Mouse (Mus musculus): ENCODE results near the gene 2310061I04Rik.
"Not testable (repeated sequence)": the region's sequence is repeated elsewhere in the genome, so short reads cannot be mapped to it uniquely, and the experiment has no call there.

Gene 2310061I04Rik

GRCm38 (mm10) chr17:35896781-35897643 is at the start of gene 2310061I04Rik:
Gene 2310061I04Rik (minus strand): TSS chr17:35897431.
- peak; percentile 93 to 96 for DNase-seq

DNA sequence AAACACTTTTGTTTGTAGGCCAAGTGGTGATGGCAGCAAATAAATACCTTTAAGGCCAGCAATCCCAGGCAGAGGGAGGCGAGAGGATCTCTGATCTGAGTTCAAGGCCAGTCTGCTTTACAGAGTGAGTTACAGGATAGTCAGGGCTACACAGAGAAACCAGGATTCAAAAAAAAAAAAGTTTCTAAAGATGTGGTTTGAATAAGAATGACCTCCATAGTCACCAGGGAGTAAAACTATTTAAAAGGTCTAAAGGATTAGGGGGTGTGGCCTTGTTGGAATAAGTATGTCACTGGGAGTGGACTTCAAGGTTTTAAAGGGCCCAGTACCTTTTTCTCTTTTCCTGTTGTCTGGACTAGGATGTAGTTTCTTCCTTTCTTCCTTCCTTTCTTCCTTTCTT is 42.7 kb upstream of the 2310061I04Rik start:
- DNase-seq = no peak

GRCm38 (mm10) chr17:35939108-35939507 is 41.9 kb upstream of the 2310061I04Rik start:
- no peak for DNase-seq

- peak; percentile 65 to 70 for DNase-seq
Observed at GRCm38 (mm10) chr17:35937700-35938348, 40.6 kb upstream of the 2310061I04Rik start.

DNA sequence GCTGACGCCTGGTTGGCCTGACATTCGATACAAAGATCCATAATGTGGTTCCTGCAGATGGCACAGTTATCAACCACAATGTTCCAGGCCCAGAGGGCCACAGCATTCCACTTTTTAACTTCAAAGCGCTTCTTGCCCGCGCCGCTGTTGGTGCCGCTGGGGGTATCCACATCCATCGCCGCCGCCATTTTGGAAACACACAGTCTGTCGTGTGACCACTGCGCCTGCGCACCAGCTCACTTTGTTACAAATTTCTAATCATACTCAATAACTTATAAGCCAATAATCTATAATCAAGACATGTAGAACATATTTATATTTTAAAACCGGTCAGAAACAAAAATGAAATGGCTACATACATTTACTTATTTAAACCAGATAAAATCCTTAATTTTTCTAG is 38.5 kb upstream of the 2310061I04Rik start:
- DNase-seq = not testable (repeated sequence)

GRCm38 (mm10) chr17:35932608-35933007 is 35.4 kb upstream of the 2310061I04Rik start:
- DNase-seq = no peak

DNA sequence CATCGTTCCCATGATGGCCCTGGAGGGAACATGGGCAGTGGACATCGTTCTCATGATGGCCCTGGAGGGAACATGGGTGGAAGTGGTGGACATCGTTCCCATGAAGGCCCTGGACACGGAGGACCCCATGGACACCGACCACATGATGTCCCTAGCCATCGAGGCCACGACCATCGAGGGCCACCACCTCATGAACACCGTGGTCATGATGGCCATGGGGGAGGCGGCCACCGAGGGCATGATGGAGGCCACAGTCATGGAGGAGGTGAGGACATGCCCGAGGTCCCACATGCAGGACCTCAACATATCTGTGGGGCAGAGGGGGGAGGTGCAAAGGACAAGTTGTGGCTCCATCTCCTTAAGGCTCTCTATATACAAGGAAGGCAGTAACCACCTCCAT is 33.4 kb upstream of the 2310061I04Rik start:
- peak in 1 of 2 experiments; percentile 8 for DNase-seq

DNA sequence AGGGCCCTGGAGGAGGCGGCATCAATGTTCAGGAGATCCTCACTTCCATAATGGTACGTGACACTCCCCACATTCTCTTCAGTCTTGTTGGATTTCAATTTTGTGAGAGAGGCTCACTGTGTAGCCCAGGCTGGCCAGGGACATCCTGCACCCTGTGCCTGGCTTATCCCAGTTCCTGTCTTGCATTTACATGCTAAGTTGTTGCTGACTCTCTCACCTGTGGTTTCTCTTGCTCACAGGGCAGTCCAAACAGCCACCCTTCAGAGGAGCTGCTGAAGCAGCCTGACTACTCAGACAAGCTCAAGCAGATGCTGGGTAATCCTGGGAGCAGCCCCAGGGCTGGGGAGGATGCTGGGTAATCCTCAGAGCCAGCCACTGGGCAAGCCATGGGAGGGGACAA is 32.3 kb upstream of the 2310061I04Rik start:
- DNase-seq = no peak

DNA sequence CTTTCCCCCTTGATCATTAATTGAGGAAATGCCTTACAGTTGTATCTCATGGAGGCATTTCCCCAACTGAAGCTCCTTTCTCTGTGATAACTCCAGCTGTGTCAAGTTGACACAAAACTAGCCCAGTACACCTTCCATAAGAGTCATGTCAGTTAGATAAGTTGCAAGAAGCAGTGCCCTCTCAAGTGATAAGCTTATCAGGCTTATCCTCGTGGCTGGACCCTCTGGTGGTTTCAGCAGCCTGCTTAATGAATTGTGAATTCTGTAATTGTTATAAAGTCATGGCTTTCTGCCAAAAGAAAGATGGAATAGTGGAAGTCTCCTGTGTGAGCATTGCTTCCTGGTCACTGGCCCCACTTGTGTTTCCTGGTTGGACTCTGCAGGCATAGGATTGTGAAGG is 30.2 kb upstream of the 2310061I04Rik start:
- DNase-seq = no peak

DNA sequence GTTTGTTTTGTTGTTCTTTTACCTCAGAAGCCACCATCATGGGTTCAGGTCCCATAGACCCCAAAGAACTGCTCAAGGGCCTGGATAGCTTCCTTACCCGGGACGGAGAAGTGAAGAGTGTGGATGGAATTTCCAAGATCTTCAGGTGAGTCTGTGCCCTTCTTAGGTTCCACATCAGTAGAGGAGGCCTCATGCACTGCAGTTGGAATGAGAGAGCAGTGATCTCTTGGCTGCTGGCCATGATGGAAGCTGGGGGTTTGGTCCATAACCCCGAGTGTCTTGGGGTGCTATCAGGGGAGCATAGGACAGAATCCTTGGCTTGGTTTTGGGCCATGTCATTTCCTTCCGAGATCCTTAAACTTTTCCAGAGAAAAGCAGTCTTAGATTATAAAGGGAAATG is 26.1 kb upstream of the 2310061I04Rik start:
- peak in 1 of 2 experiments; percentile 35 for DNase-seq

GRCm38 (mm10) chr17:35922566-35922965 is 25.3 kb upstream of the 2310061I04Rik start:
- DNase-seq = no peak

DNA sequence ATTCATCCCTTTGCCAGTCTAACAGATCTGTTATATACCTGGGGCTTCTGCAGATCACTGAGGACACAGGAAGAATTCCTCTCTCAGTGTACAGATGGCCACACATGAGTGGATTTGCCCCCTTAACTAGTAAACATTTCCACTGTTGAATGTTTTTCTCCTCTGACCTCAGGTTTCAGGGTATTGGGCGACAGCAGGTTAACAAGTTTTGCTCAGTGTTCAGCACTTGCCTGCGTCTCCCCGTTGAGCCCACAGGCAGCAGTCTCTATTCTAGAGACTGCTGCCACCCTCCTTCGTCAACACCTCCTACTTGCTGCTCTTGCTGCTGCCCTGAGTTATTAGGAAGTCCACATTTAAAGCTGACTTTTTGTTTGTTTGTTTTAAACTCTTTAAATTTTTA is 24.5 kb upstream of the 2310061I04Rik start:
- DNase-seq = no peak

DNA sequence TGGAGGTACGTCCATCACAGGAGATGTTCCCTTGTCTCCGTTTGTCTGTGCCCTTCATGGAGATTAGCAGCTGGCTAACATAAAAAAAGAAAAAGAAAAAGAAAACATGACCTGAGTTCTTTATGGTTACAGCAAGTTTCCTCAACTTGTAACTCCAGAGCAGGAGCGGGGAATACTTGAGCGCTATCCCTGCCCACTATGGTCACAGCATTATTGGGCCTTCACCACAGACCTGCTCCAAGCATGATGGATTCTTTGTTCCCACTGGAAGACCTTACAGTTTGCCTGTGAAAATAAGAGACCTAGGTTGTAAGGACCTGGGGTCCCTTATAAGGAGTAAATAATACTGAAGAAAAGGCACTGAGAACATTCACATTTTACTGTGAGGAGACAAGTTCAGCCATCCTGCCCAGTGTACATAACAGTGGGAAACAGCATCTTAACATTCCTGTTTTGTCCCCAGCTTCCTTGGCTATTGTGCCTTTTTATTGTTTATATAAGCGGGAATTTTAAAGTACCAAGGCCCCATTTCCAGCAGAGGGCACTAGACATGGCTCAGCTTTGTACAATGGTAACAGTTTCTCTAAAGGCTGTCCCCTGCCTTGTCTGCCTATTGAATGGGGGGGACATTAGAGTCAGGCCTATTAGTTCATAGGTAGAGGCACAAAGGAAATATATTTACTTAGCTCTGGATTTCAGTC is 23.8 kb upstream of the 2310061I04Rik start:
- peak; percentile 67 to 70 for DNase-seq

DNA sequence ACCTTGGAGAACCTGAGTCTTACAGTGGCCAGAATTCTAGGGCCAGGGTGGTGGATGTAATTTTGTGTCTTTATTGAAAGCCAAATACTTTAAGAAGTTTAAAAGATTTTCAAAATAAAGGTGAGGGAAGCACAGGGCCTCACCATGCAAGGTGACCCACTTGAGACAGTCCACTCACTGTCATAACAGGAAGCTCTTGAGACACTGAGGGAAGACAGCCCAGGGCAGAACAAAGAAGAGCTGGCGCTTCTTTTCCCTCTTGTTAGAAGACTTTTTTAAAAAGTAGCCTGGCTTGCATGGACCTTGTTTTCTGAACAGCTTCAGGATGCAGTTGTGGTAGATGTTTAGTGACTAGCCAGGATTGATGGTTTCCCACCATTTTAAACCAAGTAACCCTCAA is 23.2 kb upstream of the 2310061I04Rik start:
- DNase-seq = peak in 1 of 2 experiments; percentile 29

GRCm38 (mm10) chr17:35919864-35920301 is 22.7 kb upstream of the 2310061I04Rik start:
- DNase-seq = peak; percentile 52 to 63

DNA sequence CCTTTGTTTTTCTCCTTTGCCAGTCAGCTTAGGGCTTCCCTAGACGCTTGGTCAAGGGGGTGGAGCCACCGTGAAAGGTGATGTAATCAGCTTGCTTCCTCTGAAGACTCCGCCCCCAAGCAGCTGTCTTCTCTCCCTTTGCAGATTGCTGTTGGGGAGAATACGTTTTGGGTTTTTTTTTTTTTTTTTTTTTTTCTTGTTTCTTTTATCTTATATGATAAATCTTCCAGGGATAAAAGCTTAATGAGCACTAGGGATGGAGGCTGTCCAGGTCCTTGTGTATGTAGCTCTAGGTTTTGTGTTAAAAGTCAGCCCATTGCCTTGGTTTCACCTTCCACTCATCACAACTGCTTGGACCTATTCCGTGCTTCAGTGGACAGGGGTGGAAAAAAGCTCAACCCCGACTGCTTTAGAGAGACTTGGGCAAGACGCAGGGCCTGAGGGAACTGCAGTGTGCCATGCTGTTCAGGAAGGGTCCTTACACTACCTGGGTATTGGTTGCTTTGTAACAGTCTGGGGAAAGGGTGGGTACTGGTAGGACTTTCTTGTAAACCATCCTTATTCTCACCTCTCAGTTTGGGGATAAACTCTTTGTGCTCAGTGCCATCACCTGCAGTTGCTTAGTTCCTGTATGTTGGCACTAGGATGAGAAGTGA is 22.0 kb upstream of the 2310061I04Rik start:
- DNase-seq = peak; percentile 98 to 99

GRCm38 (mm10) chr17:35918276-35919059 is 21.2 kb upstream of the 2310061I04Rik start:
- DNase-seq = peak; percentile 72 to 82

GRCm38 (mm10) chr17:35917463-35918251 is 20.4 kb upstream of the 2310061I04Rik start:
- peak; percentile 87 to 88 for DNase-seq

DNA sequence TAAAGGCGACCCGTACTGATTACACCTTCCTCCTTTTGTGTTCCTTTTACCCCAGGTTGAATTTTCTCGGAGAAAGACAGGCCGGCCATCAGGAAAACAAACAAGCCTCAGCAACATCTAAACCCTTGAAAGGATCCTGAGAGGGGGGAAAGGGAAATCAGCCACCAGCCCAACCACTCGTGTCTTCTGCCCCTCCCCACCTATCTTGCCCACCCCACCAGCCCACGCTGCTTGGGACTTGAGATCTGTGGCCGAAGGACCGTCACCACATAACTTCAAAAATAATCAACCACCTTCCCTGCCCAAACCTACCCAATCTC is 19.9 kb upstream of the 2310061I04Rik start:
- DNase-seq = peak; percentile 62 to 71

DNA sequence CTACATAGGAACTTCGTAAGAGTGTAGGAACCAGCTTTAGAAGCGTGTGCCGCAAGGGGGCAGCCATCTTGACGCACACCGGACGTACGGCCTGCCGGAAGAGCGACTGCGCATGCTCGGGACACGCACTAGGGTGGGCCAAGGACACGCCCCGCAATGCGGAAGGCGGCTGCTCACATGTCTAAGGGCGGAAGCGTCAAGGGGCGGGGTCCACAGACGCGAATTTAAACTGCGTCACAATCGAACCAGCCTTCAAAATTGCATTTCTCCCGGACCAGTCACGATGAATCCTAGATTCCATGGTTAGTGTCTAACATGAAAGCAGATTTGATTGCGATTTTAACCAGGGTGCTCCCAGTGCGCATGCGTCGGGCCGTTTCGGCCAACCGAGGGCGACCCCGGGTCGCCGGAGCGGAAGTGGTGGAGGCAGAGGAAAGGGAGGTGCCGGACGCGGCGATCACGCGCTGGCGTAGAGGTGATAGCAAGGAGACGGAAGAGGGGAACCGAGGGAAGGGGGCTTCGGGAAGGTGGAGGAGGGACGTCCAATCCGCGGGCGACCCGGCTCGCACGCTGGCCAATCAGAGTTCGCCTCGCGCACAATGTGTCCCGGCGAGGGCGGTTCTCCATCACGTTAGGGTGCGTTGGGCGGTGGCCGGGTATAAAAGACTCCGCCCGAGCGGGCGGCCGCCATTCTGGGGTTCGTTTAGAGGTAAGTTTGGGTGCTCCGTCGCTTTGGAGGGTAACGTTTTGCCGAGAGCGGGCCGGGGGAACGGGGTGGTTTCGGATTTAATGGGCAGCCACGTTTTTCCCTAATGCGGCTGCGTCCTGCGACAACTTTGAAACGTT is 19.3 kb upstream of the 2310061I04Rik start, which contains the start of the genes Mrps18b and Ppp1r10:
Gene Mrps18b, minus strand, starts transcription at position 93 of the 846 bp plus-strand sequence.
Gene Ppp1r10, plus strand, starts transcription at position 138 of the 846 bp plus-strand sequence.
- DNase-seq = peak; percentile 99
